ENCODE assay signal across 8 mouse cellular contexts in the genomic region with DNA sequence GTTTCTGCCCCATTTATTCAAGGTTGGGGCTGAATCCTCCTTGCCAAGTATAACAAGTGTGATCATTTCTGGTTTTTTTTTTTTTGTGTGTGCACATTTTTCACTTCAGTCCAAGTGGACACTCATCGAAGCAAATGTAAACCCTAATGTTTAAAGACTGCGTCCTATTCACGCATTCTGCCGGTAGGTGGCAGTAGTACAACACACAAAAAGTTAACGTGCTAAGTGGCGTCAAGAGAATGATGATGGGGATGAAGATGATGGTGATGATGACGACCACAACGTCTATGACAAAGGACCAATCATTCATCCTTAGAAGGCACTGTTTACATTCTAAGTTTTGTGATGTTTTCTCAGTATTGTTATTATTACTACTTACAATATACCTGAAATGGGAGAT.
DNase-seq lines count a peak whose midpoint lies in the region; ATAC-seq lines count a peak whose summit lies in the region.

No protein-coding gene starts in this region.

- no peak overlapping the region for H3K9ac ChIP-seq in forebrain, embryonic 16.5 days (replicated peaks; ENCODE audit: low read depth, low read length)
- H3K9ac ChIP-seq in neural tube, embryonic 11.5 days (ENCODE audit: low read length): no peak overlapping the region

- no peaks in the 10 kb centered on the region for H3K27me3 ChIP-seq in forebrain, embryonic 16.5 days (replicated peaks; ENCODE audit: control insufficient read depth, insufficient read depth, low read length)
- no peaks in the 10 kb centered on the region for H3K27me3 ChIP-seq in neural tube, embryonic 11.5 days (ENCODE audit: control insufficient read depth, insufficient read depth, low read length)

- WGBS in forebrain, embryonic 16.5 days: 6% methylated on average over 8 of the region's 8 CpGs
- 10% methylated on average over 8 of the region's 8 CpGs for WGBS in neural tube, embryonic 11.5 days

- 0 out of 2 replicates have a peak, but pooled peaks cover 2% of the 10 kb centered on the region for H3K4me1 ChIP-seq in forebrain, embryonic 16.5 days (replicated peaks; ENCODE audit: control insufficient read depth, insufficient read depth, low read length)
- H3K4me1 ChIP-seq in neural tube, embryonic 11.5 days (ENCODE audit: control insufficient read depth, insufficient read depth, low read length): no peaks in the 10 kb centered on the region

- no peaks in the 10 kb centered on the region for H3K36me3 ChIP-seq in forebrain, embryonic 16.5 days (ENCODE audit: control insufficient read depth, insufficient read depth)
- no peaks in the 10 kb centered on the region for H3K36me3 ChIP-seq in neural tube, embryonic 11.5 days (ENCODE audit: control insufficient read depth, insufficient read depth, low read length)

- H3K4me2 ChIP-seq in forebrain, embryonic 16.5 days (ENCODE audit: low read length): no peak overlapping the region
- no peak overlapping the region for H3K4me2 ChIP-seq in neural tube, embryonic 11.5 days (ENCODE audit: low read depth)

- H3K9me3 ChIP-seq in forebrain, embryonic 16.5 days (ENCODE audit: control insufficient read depth, low read length): no peaks in the 10 kb centered on the region
- H3K9me3 ChIP-seq in neural tube, embryonic 11.5 days (ENCODE audit: control insufficient read depth, low read length): no peaks in the 10 kb centered on the region

- H3K27ac ChIP-seq in forebrain, embryonic 16.5 days (ENCODE audit: low read length): no peak overlapping the region
- H3K27ac ChIP-seq in neural tube, embryonic 11.5 days (ENCODE audit: low read depth, low read length): no peak overlapping the region

- no peak overlapping the region for H3K4me3 ChIP-seq in forebrain, embryonic 16.5 days (replicated peaks; ENCODE audit: low read length)
- H3K4me3 ChIP-seq in neural tube, embryonic 11.5 days (ENCODE audit: low read depth, low read length): no peak overlapping the region

- DNase-seq in cerebellum, adult 11 months: peak; percentile 8
- DNase-seq in 416B (ENCODE audit: low read depth): peak; percentile 64
- peak; percentile 28 for DNase-seq in c-Kit-positive CD71-negative TER-119-negative erythroid progenitor cells, embryonic 14.5 days (ENCODE audit: low read depth)
- DNase-seq in left cerebral cortex, adult 18-20 months (ENCODE audit: low spot score in 2 of 2): peak; percentile 52 to 62
- DNase-seq in neural tube, embryonic 11.5 days (ENCODE audit: low spot score): peak; percentile 70
- DNase-seq in urinary bladder, postnatal 36 days (ENCODE audit: low spot score in 2 of 2): no peak

- ATAC-seq in cerebellum, adult (ENCODE audit: insufficient number of reproducible peaks, low FRiP score, low TSS enrichment): no peak
- peak; percentile 40; the same call in 1 of the 2 replicates for ATAC-seq in forebrain, embryonic 16.5 days
- 0 out of 2 replicates have a peak, but pooled peaks have one; percentile 36 for ATAC-seq in neural tube, embryonic 11.5 days (ENCODE audit: insufficient read depth, low FRiP score, low TSS enrichment)

Comparison
In these comparisons a context has a peak if more than half of its experiments do, and no peak if none do; other contexts are left out.
1. DNase-seq: peak in cerebellum, adult 11 months (single experiment), 416B (single experiment), c-Kit-positive CD71-negative TER-119-negative erythroid progenitor cells, embryonic 14.5 days (single experiment), left cerebral cortex, adult 18-20 months (2 of 2) and neural tube, embryonic 11.5 days (single experiment); none in urinary bladder, postnatal 36 days (0 of 2).